Comparison of ENCODE assay signal across 14 mouse cellular contexts in the genomic region with DNA sequence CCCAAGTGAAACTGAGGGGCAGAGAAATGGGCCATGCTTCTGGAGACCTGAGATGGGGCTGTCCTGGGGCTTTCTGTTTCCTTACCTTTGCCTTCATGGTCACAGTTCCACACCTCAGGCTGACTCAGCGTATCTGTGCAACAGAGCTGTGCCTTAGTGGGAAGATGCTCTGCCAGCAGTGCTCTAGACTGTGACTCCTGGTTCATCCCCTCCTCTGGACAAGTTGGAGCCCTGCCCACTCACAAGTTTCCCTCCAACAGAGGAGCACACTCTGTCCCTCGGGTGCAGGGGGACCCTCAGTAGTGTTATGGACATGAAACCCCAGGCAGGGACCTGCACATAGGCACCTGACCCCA.
DNase-seq lines count a peak whose midpoint lies in the region; ATAC-seq lines count a peak whose summit lies in the region.
"Had no signal": no experiment of that assay in that cellular context is flagged by ENCODE, and none has a peak within 500 bp of the region (broad histone marks: within the 10 kb centered on the region; RNA-seq: fewer than 3 reads in every experiment).

No protein-coding gene starts in this region.

- 59% methylated on average over 2 of the region's 2 CpGs for WGBS in intestine, embryonic 15.5 days
- WGBS in intestine, embryonic 16.5 days, result 50% methylated on average over 2 of the region's 2 CpGs
- WGBS in embryonic facial prominence, embryonic 15.5 days, result 57% methylated on average over 2 of the region's 2 CpGs
- WGBS in hindbrain, embryonic 15.5 days, result 19% methylated on average over 2 of the region's 2 CpGs
- 33% methylated on average over 2 of the region's 2 CpGs for WGBS in neural tube, embryonic 12.5 days

- no peak overlapping the region for H3K27ac ChIP-seq in intestine, embryonic 15.5 days
- no peak overlapping the region for H3K27ac ChIP-seq in intestine, embryonic 16.5 days (ENCODE audit: low read length)
- no peak overlapping the region for H3K27ac ChIP-seq in embryonic facial prominence, embryonic 15.5 days (replicated peaks)
- peak overlapping the region; percentile 41 for H3K27ac ChIP-seq in hindbrain, embryonic 15.5 days (replicated peaks)
- H3K27ac ChIP-seq in neural tube, embryonic 12.5 days, result peak overlapping the region; percentile 70; the same call in 1 of the 2 replicates
- H3K27ac ChIP-seq: heart, embryonic 13.5 days; liver, embryonic 13.5 days; macrophage had no signal

- H3K4me1 ChIP-seq in intestine, embryonic 15.5 days (replicated peaks), result peaks cover 4% of the 10 kb centered on the region; the same call in 1 of the 2 replicates
- H3K4me1 ChIP-seq in intestine, embryonic 16.5 days (ENCODE audit: control insufficient read depth, insufficient read depth, low read length), result no peaks in the 10 kb centered on the region
- 0 out of 2 replicates have a peak, but pooled peaks cover 4% of the 10 kb centered on the region for H3K4me1 ChIP-seq in embryonic facial prominence, embryonic 15.5 days
- H3K4me1 ChIP-seq in hindbrain, embryonic 15.5 days (replicated peaks), result peaks cover 73% of the 10 kb centered on the region
- H3K4me1 ChIP-seq in neural tube, embryonic 12.5 days, result peaks cover 57% of the 10 kb centered on the region
- H3K4me1 ChIP-seq: liver, embryonic 13.5 days had no signal

- no peak overlapping the region for H3K4me3 ChIP-seq in intestine, embryonic 15.5 days (replicated peaks)
- H3K4me3 ChIP-seq in intestine, embryonic 16.5 days (ENCODE audit: low read length), result no peak overlapping the region
- no peak overlapping the region for H3K4me3 ChIP-seq in embryonic facial prominence, embryonic 15.5 days (replicated peaks)
- H3K4me3 ChIP-seq in hindbrain, embryonic 15.5 days, result no peak overlapping the region
- H3K4me3 ChIP-seq in neural tube, embryonic 12.5 days, result no peak overlapping the region
- H3K4me3 ChIP-seq: heart, embryonic 13.5 days; liver, embryonic 13.5 days had no signal

- no peaks in the 10 kb centered on the region for H3K9me3 ChIP-seq in intestine, embryonic 15.5 days
- H3K9me3 ChIP-seq in intestine, embryonic 16.5 days (ENCODE audit: control insufficient read depth, low read length), result no peaks in the 10 kb centered on the region
- H3K9me3 ChIP-seq in embryonic facial prominence, embryonic 15.5 days (replicated peaks), result no peaks in the 10 kb centered on the region
- H3K9me3 ChIP-seq in hindbrain, embryonic 15.5 days, result no peaks in the 10 kb centered on the region
- no peaks in the 10 kb centered on the region for H3K9me3 ChIP-seq in neural tube, embryonic 12.5 days
- H3K9me3 ChIP-seq: heart, embryonic 13.5 days; liver, embryonic 13.5 days had no signal

- peak; percentile 13; the same call in 1 of the 2 replicates for ATAC-seq in intestine, embryonic 15.5 days
- no peak for ATAC-seq in intestine, embryonic 16.5 days
- ATAC-seq in embryonic facial prominence, embryonic 15.5 days (ENCODE audit: insufficient number of reproducible peaks, low FRiP score, low TSS enrichment, low read depth), result peak; percentile 5; the same call in 1 of the 2 replicates
- peak; percentile 2; the same call in 1 of the 2 replicates for ATAC-seq in hindbrain, embryonic 15.5 days (ENCODE audit: low FRiP score, low read depth)
- ATAC-seq in neural tube, embryonic 12.5 days (ENCODE audit: low FRiP score, low read depth), result peak; percentile 51

- no peaks in the 10 kb centered on the region for H3K27me3 ChIP-seq in intestine, embryonic 15.5 days (replicated peaks)
- no peaks in the 10 kb centered on the region for H3K27me3 ChIP-seq in intestine, embryonic 16.5 days (replicated peaks; ENCODE audit: control insufficient read depth, insufficient read depth, low read length)
- 0 out of 2 replicates have a peak, but pooled peaks cover 3% of the 10 kb centered on the region for H3K27me3 ChIP-seq in embryonic facial prominence, embryonic 15.5 days
- no peaks in the 10 kb centered on the region for H3K27me3 ChIP-seq in hindbrain, embryonic 15.5 days
- H3K27me3 ChIP-seq in neural tube, embryonic 12.5 days (replicated peaks), result no peaks in the 10 kb centered on the region
- H3K27me3 ChIP-seq: liver, embryonic 13.5 days had no signal

- H3K36me3 ChIP-seq in intestine, embryonic 15.5 days, result no peaks in the 10 kb centered on the region
- no peaks in the 10 kb centered on the region for H3K36me3 ChIP-seq in intestine, embryonic 16.5 days (ENCODE audit: control insufficient read depth, insufficient read depth, low read length)
- H3K36me3 ChIP-seq in embryonic facial prominence, embryonic 15.5 days, result no peaks in the 10 kb centered on the region
- no peaks in the 10 kb centered on the region for H3K36me3 ChIP-seq in hindbrain, embryonic 15.5 days
- no peaks in the 10 kb centered on the region for H3K36me3 ChIP-seq in neural tube, embryonic 12.5 days
- H3K36me3 ChIP-seq: heart, embryonic 13.5 days; liver, embryonic 13.5 days had no signal

- no peak overlapping the region for H3K4me2 ChIP-seq in intestine, embryonic 15.5 days (replicated peaks)
- no peak overlapping the region for H3K4me2 ChIP-seq in intestine, embryonic 16.5 days (ENCODE audit: low read depth, low read length)
- no peak overlapping the region for H3K4me2 ChIP-seq in embryonic facial prominence, embryonic 15.5 days (replicated peaks)
- no peak overlapping the region for H3K4me2 ChIP-seq in hindbrain, embryonic 15.5 days
- H3K4me2 ChIP-seq in neural tube, embryonic 12.5 days (replicated peaks), result peak overlapping the region; percentile 39
- H3K4me2 ChIP-seq: heart, embryonic 13.5 days; liver, embryonic 13.5 days had no signal

- no peak overlapping the region for H3K9ac ChIP-seq in intestine, embryonic 15.5 days
- no peak overlapping the region for H3K9ac ChIP-seq in intestine, embryonic 16.5 days (ENCODE audit: low read depth, low read length)
- H3K9ac ChIP-seq in embryonic facial prominence, embryonic 15.5 days, result no peak overlapping the region
- peak overlapping the region; percentile 22; the same call in 1 of the 2 replicates for H3K9ac ChIP-seq in hindbrain, embryonic 15.5 days
- H3K9ac ChIP-seq in neural tube, embryonic 12.5 days, result no peak overlapping the region
- H3K9ac ChIP-seq: heart, embryonic 13.5 days; liver, embryonic 13.5 days had no signal

- no peak for DNase-seq in retina, embryonic 14.5 days (ENCODE audit: low spot score)
- DNase-seq in gastrocnemius, adult 18-20 months (ENCODE audit: low spot score), result no peak
- no peak for DNase-seq in testis, postnatal 14 days (ENCODE audit: low spot score)
- DNase-seq: cerebellum, postnatal 36 days; kidney, adult 8-10 months; liver, embryonic 13.5 days; right cerebral cortex, postnatal 4 days had no signal

Comparison
In these comparisons a context has a peak if more than half of its experiments do, and no peak if none do; other contexts are left out.
1. H3K27ac ChIP-seq: peak in hindbrain, embryonic 15.5 days (single experiment) and neural tube, embryonic 12.5 days (single experiment); none in intestine, embryonic 15.5 days (single experiment), intestine, embryonic 16.5 days (single experiment) and embryonic facial prominence, embryonic 15.5 days (single experiment).